8 mouse cellular contexts compared by ENCODE assay signal in genomic region chr16:96127657-96128344, GRCm38 (mm10). TPM values are rescaled to one million over a fixed set of nuclear protein-coding genes. Genes with fewer than 3 reads are reported as not detected.
DNase-seq lines count a peak whose midpoint lies in the region; ATAC-seq lines count a peak whose summit lies in the region.

Hmgn1 (minus strand) TSS chr16:96127729.

- peak within 1 kb of the TSS; percentile 86 for H3K4me2 ChIP-seq in forebrain, embryonic 11.5 days (ENCODE audit: low read depth, low read length, severe bottlenecking)
- H3K4me2 ChIP-seq in heart, embryonic 16.5 days (ENCODE audit: low read depth, low read length): peak within 1 kb of the TSS; percentile 77
- peak within 1 kb of the TSS; percentile 92 for H3K4me2 ChIP-seq in liver, embryonic 15.5 days
- peak within 1 kb of the TSS; percentile 83 for H3K4me2 ChIP-seq in neural tube, embryonic 12.5 days (replicated peaks)

- H3K4me3 ChIP-seq in forebrain, embryonic 11.5 days (ENCODE audit: low read depth, low read length): peak within 1 kb of the TSS; percentile 95
- H3K4me3 ChIP-seq in heart, embryonic 16.5 days (ENCODE audit: low read length): peak within 1 kb of the TSS; percentile 83
- peak within 1 kb of the TSS; percentile 71 for H3K4me3 ChIP-seq in liver, embryonic 15.5 days (replicated peaks)
- H3K4me3 ChIP-seq in neural tube, embryonic 12.5 days: peak within 1 kb of the TSS; percentile 96

- H3K4me1 ChIP-seq in forebrain, embryonic 11.5 days (replicated peaks; ENCODE audit: control insufficient read depth, insufficient read depth, low read length): peaks cover 6% of the 10 kb centered on the region; the same call in 1 of the 2 replicates
- peaks cover 23% of the 10 kb centered on the region for H3K4me1 ChIP-seq in heart, embryonic 16.5 days (ENCODE audit: control insufficient read depth, insufficient read depth, low read length)
- peaks cover 31% of the 10 kb centered on the region for H3K4me1 ChIP-seq in liver, embryonic 15.5 days (replicated peaks)
- H3K4me1 ChIP-seq in neural tube, embryonic 12.5 days: peaks cover 24% of the 10 kb centered on the region

- peak; percentile 97 for ATAC-seq in forebrain, embryonic 11.5 days (replicated peaks; ENCODE audit: low FRiP score)
- peak; percentile 97 for ATAC-seq in heart, embryonic 16.5 days (replicated peaks; ENCODE audit: extremely low read depth, insufficient read depth, low FRiP score)
- ATAC-seq in liver, embryonic 15.5 days (ENCODE audit: insufficient read depth): peak; percentile 89
- peak; percentile 98 for ATAC-seq in neural tube, embryonic 12.5 days (ENCODE audit: low FRiP score, low read depth)

- peak within 1 kb of the TSS; percentile 98 for H3K9ac ChIP-seq in forebrain, embryonic 11.5 days (ENCODE audit: low read length)
- peak within 1 kb of the TSS; percentile 98 for H3K9ac ChIP-seq in heart, embryonic 16.5 days (ENCODE audit: low read length)
- H3K9ac ChIP-seq in liver, embryonic 15.5 days: peak within 1 kb of the TSS; percentile 69
- peak within 1 kb of the TSS; percentile 97 for H3K9ac ChIP-seq in neural tube, embryonic 12.5 days

- H3K36me3 ChIP-seq in forebrain, embryonic 11.5 days (ENCODE audit: control insufficient read depth, insufficient read depth, low read length): peaks cover 15% of the 10 kb centered on the region; the same call in 1 of the 2 replicates
- peaks cover 30% of the 10 kb centered on the region for H3K36me3 ChIP-seq in heart, embryonic 16.5 days (ENCODE audit: control insufficient read depth, insufficient read depth)
- peaks cover 28% of the 10 kb centered on the region for H3K36me3 ChIP-seq in liver, embryonic 15.5 days (replicated peaks)
- H3K36me3 ChIP-seq in neural tube, embryonic 12.5 days: peaks cover 30% of the 10 kb centered on the region

- under 1% methylated on average over 61 of the region's 72 CpGs for WGBS in forebrain, embryonic 11.5 days
- under 1% methylated on average over 58 of the region's 72 CpGs for WGBS in heart, embryonic 16.5 days
- under 1% methylated on average over 58 of the region's 72 CpGs for WGBS in liver, embryonic 15.5 days (ENCODE audit: insufficient replicate concordance)
- under 1% methylated on average over 70 of the region's 72 CpGs for WGBS in neural tube, embryonic 12.5 days

- DNase-seq in CD8-positive naive resting alpha-beta T cell, adult 2 months (ENCODE audit: low read depth in 2 of 2, low spot score in 2 of 2): peak; percentile 91 to 92
- peak; percentile 86 for DNase-seq in c-Kit-positive CD71-negative TER-119-negative erythroid progenitor cells, embryonic 14.5 days (ENCODE audit: low read depth)
- DNase-seq in forebrain, embryonic 11.5 days (ENCODE audit: low spot score): peak; percentile 100
- DNase-seq in kidney, postnatal 36 days: peak; percentile 98
- DNase-seq in telencephalon, adult 2 months (ENCODE audit: low read depth, low spot score): peak; percentile 95

- H3K27ac ChIP-seq in forebrain, embryonic 11.5 days (ENCODE audit: low read depth, low read length): peak within 1 kb of the TSS; percentile 94
- peak within 1 kb of the TSS; percentile 98 for H3K27ac ChIP-seq in heart, embryonic 16.5 days (ENCODE audit: low read length)
- H3K27ac ChIP-seq in liver, embryonic 15.5 days (replicated peaks): peak within 1 kb of the TSS; percentile 72
- peak within 1 kb of the TSS; percentile 94 for H3K27ac ChIP-seq in neural tube, embryonic 12.5 days

- no peaks in the 10 kb centered on the region for H3K27me3 ChIP-seq in forebrain, embryonic 11.5 days (ENCODE audit: control insufficient read depth, insufficient read depth, low read length)
- no peaks in the 10 kb centered on the region for H3K27me3 ChIP-seq in heart, embryonic 16.5 days (ENCODE audit: control insufficient read depth, insufficient read depth, low read length)
- peaks cover 21% of the 10 kb centered on the region for H3K27me3 ChIP-seq in liver, embryonic 15.5 days
- no peaks in the 10 kb centered on the region for H3K27me3 ChIP-seq in neural tube, embryonic 12.5 days (replicated peaks)

- H3K9me3 ChIP-seq in forebrain, embryonic 11.5 days (ENCODE audit: control insufficient read depth, low read length): no peaks in the 10 kb centered on the region
- no peaks in the 10 kb centered on the region for H3K9me3 ChIP-seq in heart, embryonic 16.5 days (replicated peaks; ENCODE audit: control insufficient read depth, low read length)
- H3K9me3 ChIP-seq in liver, embryonic 15.5 days (replicated peaks): no peaks in the 10 kb centered on the region
- no peaks in the 10 kb centered on the region for H3K9me3 ChIP-seq in neural tube, embryonic 12.5 days

RNA-seq across cellular contexts. Expression of gene Hmgn1, which starts in this region (rescaled TPM):
- 882 and 935 TPM in 2 replicates for polyA plus RNA-seq in forebrain, embryonic 11.5 days (2014; fragmentation: Nextera tagmentation; extraction: Ambion mirVana)
- 250 and 264 TPM in 2 replicates for polyA plus RNA-seq in heart, embryonic 16.5 days (2015; fragmentation: Nextera tagmentation; extraction: Ambion mirVana)
- 88.6 and 95.1 TPM in 2 replicates for polyA plus RNA-seq in liver, embryonic 15.5 days (2015; fragmentation: Nextera tagmentation; extraction: Ambion mirVana)
- 680 and 694 TPM in 2 replicates for polyA plus RNA-seq in neural tube, embryonic 12.5 days (2016; fragmentation: Nextera tagmentation; extraction: Ambion mirVana)

Comparison
In these comparisons a context has a peak if more than half of its experiments do, and no peak if none do; other contexts are left out.
1. Peak in every context shown above with its lines: DNase-seq, ATAC-seq, H3K4me3 ChIP-seq and H3K27ac ChIP-seq.